Mouse (Mus musculus) ovary, postnatal 14 days (tissue): ENCODE measurements at regions not wholly inside any gene's neighbourhood (a gene's known extent, or its start where the extent isn't known, plus 50 kb on each side); places are given as distances from the start of the nearest gene placed in this dataset.
"Not testable (repeated sequence)": the region's sequence is repeated elsewhere in the genome, so short reads cannot be mapped to it uniquely, and the experiment has no call there.

ENCODE experiments used
- DNase-seq: peaks from one replicate; pipeline ENCODE4 v3.0.0; 2022; ENCODE audit warnings: low spot score

DNA sequence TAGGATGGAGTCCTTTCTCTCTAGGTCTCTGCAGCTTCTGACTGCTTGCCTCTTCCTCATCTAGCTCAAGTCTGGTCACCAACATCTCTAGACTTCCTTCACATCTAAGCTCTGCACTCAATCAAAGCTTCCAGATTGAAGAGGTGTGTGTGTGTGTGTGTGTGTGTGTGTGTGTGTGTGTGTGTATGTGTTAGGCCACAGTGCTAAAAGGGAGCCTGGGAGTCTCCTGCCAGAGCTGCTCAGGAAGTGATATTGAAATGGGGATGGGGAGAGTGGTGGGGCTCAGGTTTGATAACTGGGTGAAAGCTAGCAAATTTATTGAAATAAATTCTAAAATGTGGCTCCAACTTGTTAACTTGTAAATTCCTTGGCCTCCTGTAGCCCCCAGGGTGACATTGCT lies 73.3 kb downstream of the Gm31371 start:
- DNase-seq: not testable (repeated sequence)

GRCm38 (mm10) chr8:19979536-19980345 lies 76.5 kb downstream of the Gm31371 start:
- DNase-seq: peak; percentile 46

GRCm38 (mm10) chr8:19980346-19980726 lies 77.1 kb downstream of the Gm31371 start:
- DNase-seq: not testable (repeated sequence)

GRCm38 (mm10) chr8:20008106-20008505 lies 104.9 kb downstream of the Gm31371 start:
- DNase-seq: not testable (repeated sequence)

- DNase-seq: not testable (repeated sequence)
Measured at GRCm38 (mm10) chr8:20010947-20011346, 107.8 kb downstream of the Gm31371 start.

DNA sequence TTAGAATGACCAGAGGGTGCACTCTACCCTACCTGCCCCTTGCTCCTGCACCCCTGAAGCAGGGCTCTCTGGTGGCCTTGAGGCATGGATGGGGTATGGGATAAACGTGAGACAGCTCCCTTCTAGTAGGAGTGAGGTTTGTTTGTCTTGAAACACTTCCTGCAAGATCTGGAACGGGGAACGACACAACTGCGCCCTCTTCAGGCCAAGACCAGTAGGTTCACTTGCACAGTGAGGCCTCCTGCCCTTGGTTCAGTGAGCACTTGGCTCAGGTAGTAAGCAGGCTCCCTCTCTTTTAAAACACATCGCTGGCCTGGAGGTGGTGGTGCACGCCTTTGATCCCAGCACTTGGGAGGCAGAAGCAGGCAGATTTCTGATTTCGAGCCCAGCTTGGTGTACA lies 110.1 kb downstream of the Gm31371 start:
- not testable (repeated sequence) for DNase-seq

DNA sequence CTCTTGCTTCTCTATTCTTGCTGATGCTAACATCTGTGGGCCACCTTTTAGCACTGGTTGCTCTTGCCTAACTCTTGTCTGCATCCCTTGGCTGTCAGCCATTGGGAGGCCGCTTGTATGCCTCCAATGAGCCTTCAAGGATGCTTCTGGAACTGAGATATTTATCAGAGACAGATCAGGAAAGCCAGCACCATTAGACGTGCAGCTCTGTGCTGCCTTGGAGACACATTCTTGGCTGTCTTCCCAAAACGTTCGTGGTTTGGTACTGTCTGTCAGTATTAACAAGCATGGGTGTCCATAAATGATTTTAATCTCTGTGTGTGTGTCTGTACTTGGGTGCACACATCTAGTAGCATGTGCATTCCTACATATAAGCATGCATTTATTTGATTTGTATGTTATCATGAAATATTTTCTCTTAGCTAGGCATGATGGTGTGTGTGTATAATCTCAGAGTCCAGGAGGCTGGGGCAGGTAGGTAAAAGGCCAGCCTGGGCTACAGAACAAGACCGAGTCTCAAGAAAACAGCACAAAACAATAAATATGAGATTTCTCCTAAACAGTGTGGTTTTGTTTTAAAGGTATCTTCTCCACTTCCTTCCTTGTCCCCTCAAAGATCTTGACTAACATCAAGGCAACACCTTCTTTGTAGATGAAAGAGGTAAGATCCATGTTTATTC lies 111.4 kb downstream of the Gm31371 start:
- not testable (repeated sequence) for DNase-seq

DNA sequence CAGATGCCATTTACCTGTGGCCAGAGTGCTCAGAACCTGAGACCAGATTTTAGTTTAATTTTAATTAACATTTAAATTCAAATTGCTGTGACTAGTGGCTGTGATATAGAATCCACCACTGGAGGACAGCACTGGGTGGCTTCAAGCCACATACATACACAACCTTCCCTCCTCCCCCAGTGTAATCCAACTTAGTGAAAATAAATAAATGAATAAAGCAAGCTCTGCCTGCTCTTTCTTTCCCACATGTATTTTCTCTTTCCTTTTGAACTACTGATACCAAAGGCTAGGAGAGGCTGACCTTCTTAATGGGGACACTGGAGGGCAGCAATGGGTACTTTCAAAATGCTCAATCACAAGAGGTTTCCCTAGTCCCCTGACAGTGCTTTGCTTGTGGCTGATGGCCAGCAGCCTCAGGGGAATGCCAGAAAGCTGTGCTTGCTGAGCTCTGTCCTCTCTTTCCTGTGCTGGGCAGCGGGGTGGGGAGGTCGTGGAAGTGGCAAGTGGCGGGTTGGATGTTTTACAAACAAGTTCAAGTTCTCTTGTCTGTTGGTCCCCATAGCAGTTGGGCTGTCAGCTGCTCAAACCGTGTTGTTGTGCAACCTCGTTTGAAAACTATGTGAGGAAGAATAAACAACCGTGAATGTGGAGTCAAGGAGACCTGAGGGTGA lies 112.4 kb downstream of the Gm31371 start:
- DNase-seq: not testable (repeated sequence)

- peak; percentile 38 for DNase-seq
Measured at GRCm38 (mm10) chr8:20016082-20016840, 113.1 kb downstream of the Gm31371 start.

DNA sequence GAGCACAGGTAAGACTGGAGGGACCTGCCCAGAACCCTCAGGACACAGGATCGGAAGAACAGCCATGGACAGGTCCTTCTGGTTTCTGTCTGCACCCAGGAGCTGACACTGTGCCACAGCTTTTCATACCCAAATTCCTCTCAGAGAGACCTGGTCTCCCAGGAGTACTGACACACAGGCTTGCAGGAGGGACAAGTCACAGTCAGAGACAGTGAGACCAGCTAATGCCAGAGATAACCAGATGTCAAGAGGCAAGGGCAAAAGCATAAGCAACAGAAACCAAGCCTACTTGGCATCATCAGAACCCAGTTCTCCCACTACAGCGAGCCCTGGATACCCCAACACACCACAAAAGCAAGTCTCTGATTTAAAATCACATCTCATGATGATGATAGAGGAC lies 122.3 kb downstream of the Gm31371 start:
- not testable (repeated sequence) for DNase-seq

DNA sequence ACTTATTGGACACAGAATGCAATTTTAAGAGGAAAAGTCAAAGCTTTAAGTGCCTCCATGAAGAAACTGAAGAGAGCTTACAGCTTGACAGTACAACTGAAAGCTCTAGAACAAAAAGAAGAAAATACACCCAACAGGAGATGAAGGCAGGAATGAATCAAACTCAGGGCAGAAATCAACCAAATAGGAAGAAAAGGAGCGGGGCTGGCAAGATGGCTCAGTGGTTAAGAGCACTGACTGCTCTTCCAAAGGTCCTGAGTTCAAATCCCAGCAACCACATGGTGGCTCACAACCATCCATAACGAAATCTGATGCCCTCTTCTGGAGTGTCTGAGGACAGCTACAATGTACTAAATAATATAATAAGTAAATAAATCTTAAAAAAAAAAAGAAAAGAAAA lies 124.8 kb downstream of the Gm31371 start:
- DNase-seq: not testable (repeated sequence)

- not testable (repeated sequence) for DNase-seq
Measured at GRCm38 (mm10) chr8:20030131-20030530, 126.9 kb downstream of the Gm31371 start.

- not testable (repeated sequence) for DNase-seq
Measured at GRCm38 (mm10) chr8:20057626-20058025, 154.4 kb downstream of the Gm31371 start.

- DNase-seq: not testable (repeated sequence)
Measured at GRCm38 (mm10) chr8:20098121-20098520, 194.9 kb downstream of the Gm31371 start.

DNA sequence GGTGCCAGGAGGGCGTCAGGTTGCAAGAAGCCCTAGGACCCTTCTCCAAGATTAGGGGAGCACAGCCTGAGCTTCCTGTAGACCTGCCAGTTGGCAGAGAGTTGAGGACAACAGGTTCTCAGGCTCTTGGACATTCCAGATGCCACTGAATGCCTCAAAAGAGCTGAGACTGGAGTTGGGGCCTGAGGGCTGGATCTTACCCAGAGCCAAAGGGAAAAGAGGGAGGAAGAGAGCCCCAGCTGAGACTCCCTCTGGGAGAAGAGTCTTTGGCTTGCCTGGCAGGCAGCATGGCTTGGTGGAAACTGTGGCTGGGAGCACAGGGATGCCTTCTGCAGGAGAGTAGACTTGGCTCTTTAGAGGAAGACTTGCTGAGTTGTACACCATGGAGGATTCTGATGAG lies 197.0 kb downstream of the Gm31371 start:
- DNase-seq: not testable (repeated sequence)

- DNase-seq: not testable (repeated sequence)
Measured at GRCm38 (mm10) chr8:20102374-20102773, 199.2 kb downstream of the Gm31371 start.

DNA sequence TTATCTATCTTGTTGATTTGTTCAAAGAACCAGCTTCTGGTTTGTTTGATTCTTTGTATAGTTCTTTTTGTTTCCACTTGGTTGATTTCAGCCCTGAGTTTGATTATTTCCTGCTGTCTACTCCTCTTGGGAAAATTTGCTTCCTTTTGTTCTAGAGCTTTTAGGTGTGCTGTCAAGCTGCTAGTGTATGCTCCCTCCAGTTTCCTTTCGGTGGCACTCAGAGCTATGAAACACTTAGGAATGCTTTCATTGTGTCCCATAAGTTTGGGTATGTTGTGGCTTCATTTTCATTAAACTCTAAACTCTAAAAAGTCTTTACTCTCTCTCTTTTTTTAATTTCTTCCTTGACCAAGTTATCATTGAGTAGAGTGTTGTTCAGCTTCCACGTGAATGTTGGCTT lies 204.0 kb downstream of the Gm31371 start:
- not testable (repeated sequence) for DNase-seq

GRCm38 (mm10) chr8:20116785-20117184 lies 213.6 kb downstream of the Gm31371 start:
- not testable (repeated sequence) for DNase-seq

GRCm38 (mm10) chr8:20119581-20119980 lies 216.4 kb downstream of the Gm31371 start:
- DNase-seq: not testable (repeated sequence)

DNA sequence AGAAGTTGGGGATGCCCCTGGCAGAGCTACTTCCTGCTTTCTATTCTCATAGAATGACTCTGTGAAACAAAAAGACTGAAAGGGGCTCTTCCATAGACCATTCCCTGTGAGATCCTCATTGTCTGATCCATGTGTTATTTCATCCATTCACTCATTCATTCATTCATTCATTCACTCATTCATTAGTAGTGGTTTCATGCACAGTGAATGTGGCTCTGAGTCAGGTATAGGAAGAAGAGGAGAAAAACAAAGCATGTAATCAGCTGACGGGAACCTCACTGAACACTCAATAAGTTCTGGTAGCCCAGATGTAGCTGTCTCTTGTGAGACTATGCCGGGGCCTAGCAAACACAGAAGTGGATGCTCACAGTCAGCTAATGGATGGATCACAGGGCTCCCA lies 217.0 kb downstream of the Gm31371 start:
- not testable (repeated sequence) for DNase-seq

- DNase-seq: not testable (repeated sequence)
Measured at GRCm38 (mm10) chr8:20121391-20121909, 218.3 kb downstream of the Gm31371 start.
